Mouse (Mus musculus) splenic B cell, adult 2 months (primary cell): Measurements from ENCODE around the gene Igfbpl1.

Experiments used
- DNase-seq: peaks from one replicate; pipeline ENCODE4 v3.0.0-alpha.2; 2011; ENCODE audit warnings: low read depth, low spot score
- H3K27me3 ChIP-seq: 2 replicates; pipeline ENCODE4 v1.6.1; 2012; ENCODE audit warnings: mild to moderate bottlenecking, low read length, moderate library complexity, mixed read lengths; ENCODE audit not compliant: control insufficient read depth, poor library complexity, insufficient read depth, severe bottlenecking
- H3K36me3 ChIP-seq: 2 replicates; pipeline ENCODE4 v1.6.1; 2012; ENCODE audit warnings: mild to moderate bottlenecking, low read length, moderate library complexity, mixed read lengths; ENCODE audit not compliant: control insufficient read depth, poor library complexity, insufficient read depth, severe bottlenecking

Igfbpl1 gene

GRCm38 (mm10) chr4:45826275-45827040, at the start of gene Igfbpl1:
Gene Igfbpl1 (minus strand): TSS chr4:45826923.
- no peaks in the 10 kb centered on the region; the same call in 1 of the 2 replicates for H3K27me3 ChIP-seq
- no peak for DNase-seq
- H3K36me3 ChIP-seq = no peaks in the 10 kb centered on the region

GRCm38 (mm10) chr4:45872147-45872546, 45.4 kb upstream of the Igfbpl1 start:
- Histone ChIP-seq H3K27me3 (no peaks in the 10 kb centered on the region), H3K36me3 (no peaks in the 10 kb centered on the region)
- DNase-seq = no peak

GRCm38 (mm10) chr4:45869021-45869815, 42.5 kb upstream of the Igfbpl1 start:
- no peaks in the 10 kb centered on the region for H3K27me3 ChIP-seq

GRCm38 (mm10) chr4:45867416-45867815, 40.7 kb upstream of the Igfbpl1 start:
- no peaks in the 10 kb centered on the region for H3K36me3 ChIP-seq
- H3K27me3 ChIP-seq = no peaks in the 10 kb centered on the region
- no peak for DNase-seq

More at GRCm38 (mm10) chr4:45869021-45869815, 42.5 kb upstream of the Igfbpl1 start:
- no peak for DNase-seq
- H3K36me3 ChIP-seq = no peaks in the 10 kb centered on the region

- no peaks in the 10 kb centered on the region for H3K36me3 ChIP-seq
- no peak for DNase-seq
- H3K27me3 ChIP-seq = no peaks in the 10 kb centered on the region
These were observed 34.4 kb upstream of the Igfbpl1 start for GRCm38 (mm10) chr4:45861160-45861559.

GRCm38 (mm10) chr4:45855803-45856424, 29.2 kb upstream of the Igfbpl1 start:
- no peaks in the 10 kb centered on the region for H3K36me3 ChIP-seq
- peak; percentile 56 for DNase-seq
- no peaks in the 10 kb centered on the region for H3K27me3 ChIP-seq

GRCm38 (mm10) chr4:45853496-45854246, 26.9 kb upstream of the Igfbpl1 start:
- Histone ChIP-seq H3K36me3 (no peaks in the 10 kb centered on the region), H3K27me3 (no peaks in the 10 kb centered on the region)
- DNase-seq = no peak

- Histone ChIP-seq H3K27me3 (no peaks in the 10 kb centered on the region), H3K36me3 (no peaks in the 10 kb centered on the region)
- no peak for DNase-seq
These were observed 24.9 kb upstream of the Igfbpl1 start for GRCm38 (mm10) chr4:45851640-45852051.

- H3K36me3 ChIP-seq = no peaks in the 10 kb centered on the region
- DNase-seq = no peak
- no peaks in the 10 kb centered on the region; the same call in 1 of the 2 replicates for H3K27me3 ChIP-seq
These were observed 22.7 kb upstream of the Igfbpl1 start for GRCm38 (mm10) chr4:45849419-45849818.

GRCm38 (mm10) chr4:45848825-45849156, 22.1 kb upstream of the Igfbpl1 start:
- no peak for DNase-seq
- Histone ChIP-seq H3K27me3 (no peaks in the 10 kb centered on the region; the same call in 1 of the 2 replicates), H3K36me3 (no peaks in the 10 kb centered on the region)

- H3K27me3 ChIP-seq = no peaks in the 10 kb centered on the region; the same call in 1 of the 2 replicates
- DNase-seq = peak; percentile 13
These were observed 21.5 kb upstream of the Igfbpl1 start, which contains the start of gene Stra6l for GRCm38 (mm10) chr4:45848109-45848824. Gene Stra6l (plus strand): TSS chr4:45848664.

GRCm38 (mm10) chr4:45846263-45846662, 19.5 kb upstream of the Igfbpl1 start:
- no peaks in the 10 kb centered on the region; the same call in 1 of the 2 replicates for H3K27me3 ChIP-seq
- H3K36me3 ChIP-seq = no peaks in the 10 kb centered on the region
- no peak for DNase-seq

More at GRCm38 (mm10) chr4:45848109-45848824, 21.5 kb upstream of the Igfbpl1 start, which contains the start of gene Stra6l:
- no peaks in the 10 kb centered on the region for H3K36me3 ChIP-seq

GRCm38 (mm10) chr4:45844355-45844754, 17.6 kb upstream of the Igfbpl1 start:
- peak; percentile 74 for DNase-seq
- Histone ChIP-seq H3K36me3 (no peaks in the 10 kb centered on the region), H3K27me3 (no peaks in the 10 kb centered on the region; the same call in 1 of the 2 replicates)

- no peak for DNase-seq
- Histone ChIP-seq H3K36me3 (no peaks in the 10 kb centered on the region), H3K27me3 (no peaks in the 10 kb centered on the region)
These were observed 6.7 kb upstream of the Igfbpl1 start for GRCm38 (mm10) chr4:45833461-45833860.
